Mouse (Mus musculus) ES-Bruce4 (cell line): Measurements from ENCODE around the gene Adap2.

Experiments
- CTCF ChIP-seq: IDR thresholded peaks from one replicate; pipeline ENCODE4 v1.8.1; 2011; ENCODE audit warnings: low read depth, low read length
- EP300 ChIP-seq: IDR thresholded peaks from 2 replicates; pipeline ENCODE4 v1.6.1; 2011; ENCODE audit warnings: low read depth, low read length; ENCODE audit not compliant: insufficient read depth
- POLR2A ChIP-seq: IDR thresholded peaks from one replicate; pipeline ENCODE4 v1.8.1; 2011; ENCODE audit warnings: low read length; ENCODE audit not compliant: insufficient read depth

- TF ChIP-seq POLR2A: no peak
- no peak for TF ChIP-seq EP300
- no peak for TF ChIP-seq CTCF
Measured at GRCm38 (mm10) chr11:80155961-80156360, 2.1 kb downstream of the Adap2 start.
